Mouse (Mus musculus) right cerebral cortex, postnatal 10 days (tissue): ENCODE data around the gene Mecr.

Experiments
- DNase-seq, 2 experiments: peaks; one replicate each; pipeline ENCODE4 v3.0.0; 2021; ENCODE audit warnings: low spot score in 2 of 2

Gene Mecr

GRCm38 (mm10) chr4:131836351-131836881 lies 6.9 kb upstream of the Mecr start:
- DNase-seq = no peak

- peak in 1 of 2 experiments; percentile 48 for DNase-seq
Measured at GRCm38 (mm10) chr4:131836891-131837491, 6.3 kb upstream of the Mecr start.

GRCm38 (mm10) chr4:131837872-131838524 lies 5.3 kb upstream of the Mecr start, which contains the start of gene Ptpru:
Gene Ptpru, minus strand, starts transcription at chr4:131838288.
- DNase-seq = peak; percentile 85 to 93

GRCm38 (mm10) chr4:131845991-131846778 lies 2.9 kb downstream of the Mecr start:
- no peak for DNase-seq

- no peak for DNase-seq
Measured at GRCm38 (mm10) chr4:131848082-131848481, 4.8 kb downstream of the Mecr start.

DNA sequence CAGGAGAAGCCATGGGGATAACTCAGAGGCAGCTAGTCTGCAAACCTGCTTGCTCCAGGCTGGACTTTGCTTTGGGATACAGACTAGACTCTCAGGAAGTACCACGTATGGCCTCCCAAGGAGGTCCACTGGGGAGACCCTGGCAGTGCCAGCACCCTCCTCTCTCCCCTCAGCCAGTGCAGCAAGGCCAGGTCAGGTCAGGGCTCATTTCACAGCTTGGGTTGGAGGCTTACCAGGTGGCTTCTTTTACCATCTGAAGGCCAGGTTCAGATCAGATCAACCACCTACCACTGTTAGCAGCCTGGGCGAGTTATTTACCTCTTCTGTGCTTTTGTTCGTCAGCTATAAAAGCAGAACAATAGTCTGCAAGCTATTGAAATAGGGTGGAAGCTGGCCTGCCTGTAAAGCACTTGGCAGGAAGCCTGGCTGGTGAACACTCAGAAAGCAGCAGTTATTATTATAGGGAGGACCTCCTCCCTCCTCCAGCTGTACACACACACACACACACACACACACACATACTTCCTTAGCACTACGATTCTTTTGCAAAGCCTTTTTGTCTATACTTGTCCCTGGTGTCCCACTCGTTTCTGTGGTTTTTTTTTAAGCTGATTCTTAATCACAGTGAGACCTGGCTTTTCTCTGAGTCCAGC lies 6.8 kb downstream of the Mecr start:
- DNase-seq = peak; percentile 79 to 83

DNA sequence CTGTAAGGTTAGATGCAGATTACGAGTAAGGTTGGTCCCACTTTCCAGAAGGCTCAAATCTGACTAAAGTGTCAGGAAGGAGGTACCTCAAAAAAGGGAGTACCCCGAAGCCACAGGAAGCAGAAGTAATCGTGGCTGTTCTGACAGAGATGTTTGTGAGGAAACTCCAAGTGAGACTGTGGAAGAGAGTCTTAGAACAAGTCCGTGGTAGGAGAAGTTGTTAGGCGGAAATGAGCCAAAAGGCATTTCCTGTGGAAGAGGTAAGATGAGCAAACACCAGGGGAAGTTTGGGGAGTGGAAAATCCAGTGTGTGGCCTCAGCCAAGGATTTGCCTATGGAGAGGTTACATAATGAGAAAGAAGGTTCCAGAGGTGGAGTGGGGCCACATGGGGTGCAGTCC lies 11.7 kb downstream of the Mecr start:
- no peak for DNase-seq

DNA sequence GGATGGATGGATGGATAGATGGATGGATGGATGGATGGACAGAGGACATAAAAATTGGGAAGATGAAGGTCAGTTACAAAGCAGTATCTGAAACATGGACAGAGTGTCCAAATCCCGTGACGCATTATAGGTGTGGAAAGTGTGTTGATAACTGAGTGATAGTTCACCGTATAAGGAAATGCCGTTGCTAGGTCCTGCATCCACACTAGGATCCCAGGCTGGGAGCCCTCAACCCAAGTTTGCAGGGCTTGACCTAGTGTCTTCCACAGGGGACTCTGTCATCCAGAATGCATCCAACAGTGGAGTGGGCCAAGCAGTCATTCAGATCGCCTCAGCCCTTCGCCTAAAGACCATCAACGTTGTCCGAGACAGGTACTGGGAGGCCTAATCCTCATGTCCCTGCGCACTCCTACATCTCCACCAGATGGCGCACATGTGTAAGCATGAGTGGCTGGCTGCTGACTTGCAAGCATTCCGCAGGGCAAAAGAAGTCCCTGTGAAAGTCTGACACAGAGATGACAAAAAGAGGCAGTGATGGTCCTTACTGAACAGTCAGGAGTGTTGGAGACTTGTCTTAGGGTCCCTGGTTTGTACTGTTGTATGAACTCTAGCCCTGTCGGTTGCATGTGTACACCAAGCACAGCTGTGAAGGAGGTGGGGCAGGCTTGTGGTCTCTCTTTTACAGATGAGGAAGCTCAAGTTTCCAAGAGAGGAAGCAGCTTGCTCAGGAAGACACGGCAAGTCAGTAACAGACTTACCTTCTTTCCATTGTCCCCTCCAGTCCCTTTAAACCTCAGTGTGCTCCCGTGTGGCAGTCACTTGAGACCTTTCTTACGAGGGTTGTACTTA lies 17.4 kb downstream of the Mecr start:
- DNase-seq = peak; percentile 82 to 90

DNA sequence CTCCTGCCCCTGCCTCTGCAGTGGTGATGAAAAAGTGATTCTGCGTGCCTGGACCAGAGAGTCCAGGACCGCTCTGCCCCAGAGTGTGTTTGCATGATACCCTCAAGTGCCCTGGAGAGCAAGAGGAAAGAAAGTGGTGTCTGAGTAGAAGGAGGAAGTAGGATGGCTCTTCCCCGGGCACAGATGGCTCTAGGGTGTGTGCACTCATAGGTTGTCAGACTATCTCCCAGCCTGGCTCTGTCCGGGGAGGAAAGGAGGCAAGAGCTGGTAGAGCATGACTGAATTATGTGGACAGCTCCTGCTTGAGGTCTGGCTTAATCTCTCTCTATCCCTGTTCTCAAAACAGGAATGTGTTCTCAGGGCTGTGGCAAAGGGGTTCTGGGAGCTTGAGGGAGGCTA lies 18.1 kb downstream of the Mecr start:
- no peak for DNase-seq

DNA sequence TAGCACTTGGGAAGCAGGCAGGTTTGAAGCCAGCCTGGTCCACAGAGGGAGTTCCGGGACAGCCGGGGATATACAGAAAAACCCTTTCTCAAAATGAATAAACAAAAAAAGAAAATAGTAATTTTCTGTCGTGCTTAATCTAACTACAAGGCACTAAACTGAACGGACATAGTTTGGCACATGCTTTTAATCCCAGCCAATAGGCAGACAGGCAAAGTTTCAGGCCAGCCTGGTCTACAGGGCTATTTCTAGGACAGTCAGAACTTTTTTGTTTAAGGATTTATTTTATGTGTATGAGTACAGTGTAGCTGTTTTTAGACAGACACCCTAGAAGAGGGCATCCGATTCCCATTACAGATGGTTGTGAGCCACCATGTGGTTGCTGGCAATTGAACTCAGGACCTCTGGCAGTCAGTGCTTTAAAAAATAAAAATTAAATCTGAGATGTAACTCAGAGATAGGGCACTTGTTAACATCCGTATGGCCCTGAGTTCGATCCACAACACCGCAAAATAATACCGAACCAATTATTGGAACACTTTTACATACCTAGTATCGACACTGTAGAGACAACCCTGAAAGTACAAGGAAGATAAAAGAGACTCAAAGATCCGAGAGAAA lies 29.5 kb downstream of the Mecr start:
- DNase-seq = no peak

- DNase-seq = peak; percentile 97
Measured at GRCm38 (mm10) chr4:131873293-131874168, 30.3 kb downstream of the Mecr start, which contains the start of gene Srsf4. Gene Srsf4, plus strand, starts transcription at chr4:131873617.

GRCm38 (mm10) chr4:131874169-131874536 lies 30.9 kb downstream of the Mecr start:
- no peak for DNase-seq

DNA sequence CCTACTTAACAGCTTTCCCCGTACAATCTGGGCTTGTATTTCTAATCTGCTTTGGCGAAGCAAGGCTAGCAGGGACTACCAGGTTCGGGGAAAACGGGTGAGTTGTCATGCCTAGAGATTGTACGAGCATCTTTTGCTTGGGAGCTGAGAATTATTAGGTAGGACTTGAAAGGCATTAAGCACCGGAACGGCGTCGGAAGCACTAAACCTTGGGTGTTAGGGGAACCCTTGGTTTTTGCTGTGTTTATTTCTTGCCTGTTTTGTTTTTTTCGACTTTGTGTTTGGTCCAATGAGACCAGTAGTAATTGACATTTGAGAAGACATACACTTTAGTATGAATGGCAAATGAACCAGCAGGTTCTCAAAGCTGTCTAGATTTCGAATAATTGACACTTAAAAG lies 31.3 kb downstream of the Mecr start:
- DNase-seq = no peak

DNA sequence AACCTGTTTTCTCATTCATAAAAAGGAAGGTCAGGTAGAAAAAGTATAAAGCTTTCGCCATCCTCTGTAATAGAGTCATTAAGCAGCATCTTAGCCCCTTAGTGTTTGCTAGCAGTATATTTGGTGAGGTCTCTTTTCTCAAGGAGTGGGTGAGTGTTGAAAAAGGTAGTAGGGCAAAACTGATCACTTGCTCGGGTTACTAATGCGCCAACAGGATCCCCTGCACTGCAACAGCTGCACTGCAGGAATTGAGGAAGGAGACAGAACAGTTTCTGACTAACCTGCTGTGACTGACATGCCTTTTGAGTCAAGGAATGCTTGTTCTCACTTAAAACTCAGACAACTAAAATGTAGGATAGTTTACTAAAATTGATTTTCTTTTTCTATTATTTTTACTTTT lies 32.0 kb downstream of the Mecr start:
- no peak for DNase-seq

DNA sequence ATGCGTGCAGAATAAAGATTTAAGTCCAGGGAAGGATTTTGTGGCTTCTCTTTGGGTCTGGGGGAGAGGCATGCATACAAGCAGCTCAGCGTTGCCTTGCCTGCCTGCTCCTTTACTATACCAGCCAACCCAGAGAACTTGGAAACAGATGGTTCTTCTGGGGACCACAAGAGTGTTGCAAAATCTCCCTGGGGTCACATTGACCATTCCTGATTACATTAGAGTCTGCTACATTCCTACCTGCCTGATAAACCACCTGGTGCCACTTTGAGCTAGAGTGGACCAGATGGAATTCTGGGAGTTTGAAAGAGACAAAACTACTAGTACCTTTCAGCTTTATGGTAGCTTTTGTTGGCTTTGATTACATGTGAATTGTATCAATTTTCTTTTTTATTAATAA lies 33.6 kb downstream of the Mecr start:
- no peak for DNase-seq

DNA sequence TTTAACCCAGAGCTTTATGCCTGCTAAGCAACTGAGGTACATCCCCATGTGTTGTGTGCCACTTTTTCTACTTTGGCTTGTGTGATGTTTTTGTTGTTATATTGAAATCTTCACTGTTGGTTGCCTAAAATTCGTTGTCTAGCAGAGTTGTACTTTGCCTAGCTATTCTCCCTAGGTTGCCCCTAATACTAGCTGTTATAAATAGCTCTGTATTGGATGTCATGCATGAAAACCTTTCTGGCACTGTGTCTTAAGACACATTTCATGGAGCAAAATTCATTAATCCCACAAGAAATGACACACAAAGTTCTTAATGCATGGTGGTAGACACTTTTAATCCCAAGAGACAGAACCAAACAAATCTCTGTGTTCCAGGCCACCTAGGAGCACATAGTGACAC lies 36.4 kb downstream of the Mecr start:
- no peak for DNase-seq

DNA sequence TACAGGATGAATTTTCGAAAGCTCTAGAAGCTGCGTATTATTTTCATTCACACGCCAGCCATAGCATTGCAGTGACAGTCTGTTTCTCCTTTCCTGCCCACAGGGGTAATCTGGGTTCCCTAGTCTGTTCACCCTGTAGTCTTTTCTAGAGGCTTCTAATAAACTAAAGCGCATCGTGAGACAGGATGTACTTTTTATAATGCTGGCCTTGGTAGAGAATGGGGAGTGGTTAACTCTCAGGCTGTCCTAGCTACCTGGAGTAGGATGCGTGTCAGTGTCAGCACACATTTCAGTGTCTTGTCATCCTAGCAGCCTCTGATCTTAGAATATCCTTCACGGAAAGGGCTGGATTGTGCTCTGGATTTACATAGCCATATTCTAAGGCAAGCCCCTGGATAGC lies 38.0 kb downstream of the Mecr start:
- no peak for DNase-seq

DNA sequence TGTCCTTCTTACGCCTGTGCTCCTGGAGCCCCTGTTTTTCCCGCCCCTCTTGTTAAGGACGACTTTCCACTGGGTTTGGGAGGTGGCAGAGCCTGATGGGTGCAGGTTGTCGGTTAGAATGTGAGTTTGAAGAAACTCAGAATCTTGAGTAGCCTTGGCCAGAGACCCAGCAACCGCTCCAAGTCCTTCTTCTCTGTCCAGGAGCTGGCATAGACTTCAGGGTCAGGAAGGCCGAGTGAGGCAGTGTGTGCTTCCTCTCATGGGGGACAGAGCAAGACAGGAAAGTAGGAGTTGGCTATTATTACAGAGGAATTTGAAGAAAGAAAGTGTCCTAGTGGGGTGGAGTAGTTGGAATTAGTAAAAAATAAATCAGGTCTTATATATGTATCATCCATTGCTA lies 40.3 kb downstream of the Mecr start:
- no peak for DNase-seq

DNA sequence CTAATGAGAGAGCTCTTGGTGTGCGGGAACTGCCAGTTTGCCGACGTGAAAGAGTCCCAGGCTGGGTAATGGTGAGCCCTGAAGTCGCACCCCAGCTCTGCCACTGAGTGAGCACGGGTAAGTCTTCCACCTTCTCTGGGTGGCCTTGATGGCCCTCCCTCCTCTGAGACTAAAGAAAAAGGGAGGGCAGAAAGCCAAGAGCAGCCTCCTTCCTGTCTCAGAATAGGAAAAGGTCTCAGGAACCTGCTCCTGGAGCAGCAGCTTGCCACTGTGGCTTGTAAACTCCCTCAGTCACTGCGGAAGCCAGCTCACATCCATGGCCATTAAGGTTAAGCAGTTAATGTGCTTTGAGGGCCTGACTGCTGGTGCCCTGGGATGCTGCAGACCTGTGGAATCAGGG lies 42.1 kb downstream of the Mecr start:
- no peak for DNase-seq

DNA sequence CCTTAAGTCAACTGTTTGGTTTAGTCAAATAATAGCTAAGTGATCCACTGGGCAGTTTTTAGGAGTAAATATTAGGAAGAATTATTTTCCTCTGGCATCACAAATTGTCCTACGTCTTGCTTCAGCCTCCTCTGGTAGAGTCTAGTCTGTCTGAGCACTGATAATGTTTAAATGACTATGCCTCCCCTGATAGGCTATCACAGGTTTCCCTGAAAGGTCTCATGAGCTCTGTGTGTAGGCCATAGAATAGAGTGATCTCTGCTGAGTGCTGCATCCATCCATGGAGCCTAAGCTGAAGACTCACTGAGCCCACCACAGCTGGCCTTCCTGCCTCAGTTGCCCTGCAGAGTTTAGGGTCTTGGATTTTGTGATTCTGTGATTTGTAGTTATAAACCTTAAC lies 45.3 kb downstream of the Mecr start:
- no peak for DNase-seq
